Mouse (Mus musculus) thymus, adult 18-20 months (tissue): Measurements from ENCODE around the gene Tlr3.

ENCODE experiments used
- DNase-seq, 2 experiments: peaks; one replicate each; pipeline ENCODE4 v3.0.0; 2022; ENCODE audit warnings: mixed read lengths in 2 of 2

Gene Tlr3

GRCm38 (mm10) chr8:45410882-45411281, at the start of gene Tlr3:
Gene Tlr3, minus strand, starts transcription at chr8:45411080.
- no peak for DNase-seq

- DNase-seq, result no peak
These were observed 47.0 kb upstream of the Tlr3 start for GRCm38 (mm10) chr8:45457874-45458273.

- no peak for DNase-seq
These were observed 43.5 kb upstream of the Tlr3 start for GRCm38 (mm10) chr8:45454426-45454825.

- no peak for DNase-seq
These were observed 41.2 kb upstream of the Tlr3 start for GRCm38 (mm10) chr8:45452115-45452514.

GRCm38 (mm10) chr8:45448842-45449241, 38.0 kb upstream of the Tlr3 start:
- no peak for DNase-seq

GRCm38 (mm10) chr8:45448257-45448656, 37.4 kb upstream of the Tlr3 start:
- no peak for DNase-seq

- no peak for DNase-seq
These were observed 28.1 kb upstream of the Tlr3 start for GRCm38 (mm10) chr8:45438899-45439535.

- no peak for DNase-seq
These were observed 9.3 kb upstream of the Tlr3 start for GRCm38 (mm10) chr8:45420151-45420550.

- DNase-seq, result no peak
These were observed 4.1 kb upstream of the Tlr3 start for GRCm38 (mm10) chr8:45414965-45415364.

GRCm38 (mm10) chr8:45410146-45410880, 567 bp downstream of the Tlr3 start:
- DNase-seq, result no peak

GRCm38 (mm10) chr8:45409702-45410101, 1.2 kb downstream of the Tlr3 start:
- no peak for DNase-seq

- DNase-seq, result no peak
These were observed 27.6 kb downstream of the Tlr3 start for GRCm38 (mm10) chr8:45383250-45383649.

- DNase-seq, result no peak
These were observed 28.9 kb downstream of the Tlr3 start, which contains the start of gene Fam149a for GRCm38 (mm10) chr8:45381963-45382347. Gene Fam149a, minus strand, starts transcription at chr8:45382291.

- DNase-seq, result no peak
These were observed 29.6 kb downstream of the Tlr3 start for GRCm38 (mm10) chr8:45381075-45381962.

- DNase-seq, result no peak
These were observed 30.3 kb downstream of the Tlr3 start for GRCm38 (mm10) chr8:45380598-45380997.

- DNase-seq, result no peak
These were observed 36.8 kb downstream of the Tlr3 start for GRCm38 (mm10) chr8:45374071-45374470.

- no peak for DNase-seq
These were observed 43.7 kb downstream of the Tlr3 start for GRCm38 (mm10) chr8:45367154-45367553.

- no peak for DNase-seq
These were observed 47.7 kb downstream of the Tlr3 start for GRCm38 (mm10) chr8:45363220-45363619.

- DNase-seq, result no peak
These were observed 48.6 kb downstream of the Tlr3 start for GRCm38 (mm10) chr8:45362323-45362722.

- DNase-seq, result no peak
These were observed 51.7 kb downstream of the Tlr3 start for GRCm38 (mm10) chr8:45359091-45359605.

- DNase-seq, result no peak
These were observed 52.6 kb downstream of the Tlr3 start for GRCm38 (mm10) chr8:45358132-45358918.

GRCm38 (mm10) chr8:45355809-45356208, 55.1 kb downstream of the Tlr3 start:
- no peak for DNase-seq
